Mouse (Mus musculus) ES-CJ7 (cell line): Measurements from ENCODE around the gene Wdr93.

Source experiments
- DNase-seq: peaks from one replicate; pipeline ENCODE4 v3.0.0; 2011; ENCODE audit warnings: low read depth, low spot score

The Wdr93 gene

DNA sequence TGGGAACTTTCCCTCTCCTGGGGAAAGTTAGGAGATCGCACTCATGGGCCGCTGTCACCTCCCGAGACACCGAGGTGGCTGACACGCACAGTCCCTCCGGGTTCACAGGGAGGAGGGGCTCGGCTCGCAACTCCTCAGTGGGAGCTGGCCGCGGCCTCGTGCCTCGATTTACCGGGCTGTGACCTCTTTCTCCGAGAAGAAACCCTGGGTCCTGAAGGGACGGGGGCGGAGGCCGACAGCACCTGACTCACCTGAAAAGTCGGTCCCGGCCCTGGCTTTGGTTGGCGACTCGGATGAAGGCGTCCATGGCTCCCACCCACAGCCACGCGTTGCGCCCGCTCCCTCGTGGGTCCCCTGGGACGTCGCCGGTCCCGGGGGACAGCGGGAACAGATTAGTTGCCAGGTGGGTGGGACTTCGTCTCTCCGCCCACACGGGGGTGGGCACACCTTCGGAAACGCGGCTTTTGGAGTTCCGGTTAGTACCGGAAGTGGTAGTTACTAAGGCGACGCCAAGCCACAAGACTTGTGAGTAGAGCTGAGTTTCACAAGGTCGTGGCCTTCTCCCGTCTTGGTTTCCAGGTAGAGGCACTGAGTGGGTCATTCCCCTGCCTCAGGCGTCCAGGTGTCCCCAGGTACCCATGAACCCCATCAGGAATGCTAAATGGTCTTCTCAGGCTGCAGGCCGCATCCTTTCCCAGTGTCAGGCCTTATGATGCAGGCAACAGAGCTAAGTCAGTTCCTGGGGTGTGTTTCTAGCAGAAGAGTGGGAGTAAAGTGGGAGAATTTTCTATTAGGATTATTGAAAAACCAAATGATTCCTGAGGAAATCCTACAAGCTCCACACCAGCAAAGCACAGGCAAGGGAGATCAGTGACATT, at the start of gene Wdr93, which contains the start of gene Pex11a:
TSS of gene Wdr93 (plus strand) at position 505 of the 878 bp plus-strand sequence.
TSS of gene Pex11a (minus strand) at position 473 of the 878 bp plus-strand sequence.
- DNase-seq: peak; percentile 83

GRCm38 (mm10) chr7:79696495-79696894, 46.5 kb upstream of the Wdr93 start:
- DNase-seq: no peak

DNA sequence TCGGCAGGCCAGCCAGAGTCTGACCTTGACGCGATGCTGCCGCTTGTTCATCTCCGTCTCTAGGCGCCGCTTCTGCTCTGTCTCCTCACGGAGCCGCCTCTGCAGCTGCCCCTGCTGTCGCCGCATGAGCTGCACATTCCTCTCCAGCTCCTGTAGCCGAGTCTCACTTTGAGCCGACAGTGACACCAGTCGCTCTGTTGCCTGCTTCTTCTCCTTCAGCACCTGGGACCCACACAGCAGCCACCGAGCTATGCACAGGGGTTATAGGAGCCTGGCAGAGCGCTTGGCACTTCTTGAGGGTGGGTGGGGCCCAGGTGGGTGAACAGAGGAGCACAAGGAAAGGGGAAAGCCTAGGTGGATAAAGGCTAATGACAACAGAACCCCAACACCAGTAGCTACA, 40.2 kb upstream of the Wdr93 start:
- no peak for DNase-seq

- DNase-seq: no peak
Observed at GRCm38 (mm10) chr7:79705210-79705609, 37.8 kb upstream of the Wdr93 start.

GRCm38 (mm10) chr7:79710130-79710607, 32.8 kb upstream of the Wdr93 start:
- DNase-seq: peak; percentile 79

GRCm38 (mm10) chr7:79710831-79711230, 32.1 kb upstream of the Wdr93 start:
- no peak for DNase-seq

- DNase-seq: peak; percentile 91
Observed at GRCm38 (mm10) chr7:79715187-79715981, 27.6 kb upstream of the Wdr93 start, which contains the start of gene Kif7. TSS of gene Kif7 (minus strand) at chr7:79715720.

GRCm38 (mm10) chr7:79721386-79721977, 21.5 kb upstream of the Wdr93 start:
- peak; percentile 46 for DNase-seq

DNA sequence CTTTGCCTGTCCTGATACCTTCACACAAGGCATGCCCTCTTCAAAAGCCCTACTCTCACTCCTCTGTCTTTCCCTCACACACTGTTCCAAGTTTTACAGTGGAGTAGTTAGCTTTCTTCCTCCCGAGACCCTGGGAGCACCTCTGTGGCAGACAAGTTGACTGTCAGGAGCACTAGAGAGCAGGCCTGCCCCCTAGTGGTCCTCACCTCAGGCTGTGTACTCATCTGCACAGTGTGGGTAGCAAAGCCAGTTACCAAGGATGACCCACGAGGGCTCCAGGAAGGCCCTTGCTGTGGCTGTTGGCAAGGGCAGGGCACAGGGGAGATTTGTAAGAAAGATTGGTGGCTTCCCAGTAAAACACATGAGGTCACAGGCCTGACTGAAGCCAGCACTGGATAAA, 15.9 kb upstream of the Wdr93 start:
- DNase-seq: peak; percentile 81

- DNase-seq: peak; percentile 89
Observed at GRCm38 (mm10) chr7:79728219-79728618, 14.7 kb upstream of the Wdr93 start.

- DNase-seq: peak; percentile 85
Observed at GRCm38 (mm10) chr7:79729169-79729568, 13.8 kb upstream of the Wdr93 start.

DNA sequence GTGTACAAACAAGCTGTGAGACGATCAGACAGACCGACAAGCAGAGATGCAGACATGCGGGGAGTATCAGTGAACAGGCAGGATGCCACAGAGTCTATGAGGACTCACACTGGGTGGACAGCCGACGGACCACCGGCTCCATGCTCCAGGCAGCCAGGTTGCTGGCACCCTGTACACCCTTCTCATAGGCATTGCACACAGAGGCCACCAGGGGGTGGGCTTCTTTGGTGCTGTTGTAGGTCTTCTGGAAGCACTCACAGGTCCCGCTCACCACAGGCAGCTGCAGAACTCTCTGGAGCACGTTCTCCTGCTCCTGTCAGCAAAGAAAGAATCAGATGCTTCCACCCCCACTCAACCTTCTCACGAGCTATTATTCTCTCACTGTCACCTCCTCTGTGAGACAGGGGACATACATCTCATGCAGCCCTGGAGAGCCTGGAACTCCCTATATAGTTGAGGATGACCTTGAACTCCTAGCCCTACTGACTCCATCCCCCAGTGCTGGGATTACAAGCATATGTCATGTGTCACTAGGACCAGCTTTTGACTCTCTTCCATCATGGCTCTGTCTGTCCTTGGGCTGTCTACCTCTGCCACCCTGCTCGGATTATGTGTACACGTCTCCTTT, 13.1 kb upstream of the Wdr93 start:
- DNase-seq: peak; percentile 69

- DNase-seq: no peak
Observed at GRCm38 (mm10) chr7:79731438-79731837, 11.5 kb upstream of the Wdr93 start.

DNA sequence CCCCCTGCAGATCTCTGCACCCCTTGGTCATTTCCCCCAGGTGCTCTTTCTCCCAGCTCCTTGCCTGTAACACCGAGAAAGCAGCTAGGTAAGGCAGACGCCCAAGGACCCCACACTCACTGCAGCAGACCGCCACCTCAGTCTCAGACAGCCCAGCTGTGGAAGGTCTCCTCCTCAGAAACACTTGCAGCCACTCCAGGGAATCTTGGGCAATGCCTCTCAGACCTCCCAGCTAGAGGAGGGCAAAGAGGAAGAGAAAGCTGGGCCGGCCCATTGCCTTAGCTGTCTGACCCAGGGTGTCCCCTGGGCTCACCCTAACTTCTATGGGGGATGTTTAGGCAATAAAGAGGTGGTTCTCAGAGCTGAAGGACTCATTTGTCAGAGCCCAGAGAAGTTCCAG, 10.3 kb upstream of the Wdr93 start, which contains the start of gene Plin1:
TSS of gene Plin1 (minus strand) at position 282 of the 400 bp plus-strand sequence.
- no peak for DNase-seq

DNA sequence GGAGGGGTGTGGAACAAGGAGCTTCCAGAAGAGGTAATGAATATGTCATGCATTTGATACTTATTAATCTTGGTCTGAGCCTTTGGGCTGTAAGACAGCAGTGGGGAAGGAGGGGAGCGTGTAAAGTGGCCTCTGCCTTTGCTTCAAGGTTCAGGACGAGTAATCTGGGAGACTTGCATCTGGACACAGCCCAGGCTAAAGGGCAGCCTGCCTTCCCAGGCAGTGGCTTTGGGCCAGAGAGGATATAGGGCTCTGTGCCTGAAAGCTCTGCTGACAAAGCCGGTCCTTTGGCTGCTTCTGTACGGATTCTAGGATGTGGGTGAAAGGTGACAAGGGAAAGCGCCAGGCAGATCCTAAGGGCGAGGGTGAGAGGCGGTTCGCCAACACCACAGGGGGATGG, 8.4 kb upstream of the Wdr93 start:
- DNase-seq: no peak

DNA sequence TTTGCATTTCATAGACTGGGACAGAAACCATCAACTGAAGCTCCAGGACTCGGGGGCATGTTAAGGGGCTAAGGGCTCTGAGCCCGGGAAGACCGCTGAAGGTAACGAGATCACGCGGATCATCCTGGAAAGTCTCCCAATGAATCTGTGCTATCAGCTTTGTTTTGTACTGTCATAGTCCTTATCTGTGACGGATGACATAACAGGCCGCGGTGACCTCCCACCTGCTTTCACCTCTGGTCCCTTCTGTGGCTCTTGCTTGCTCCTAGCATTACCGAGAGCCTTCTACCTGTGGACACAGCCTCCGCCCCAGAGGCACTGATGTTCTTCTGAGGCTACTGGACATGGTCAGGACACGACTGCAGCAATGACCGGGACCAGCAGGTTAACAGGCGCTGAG, 6.5 kb upstream of the Wdr93 start:
- DNase-seq: no peak

GRCm38 (mm10) chr7:79738913-79739312, 4.0 kb upstream of the Wdr93 start:
- no peak for DNase-seq

- no peak for DNase-seq
Observed at GRCm38 (mm10) chr7:79740279-79740678, 2.7 kb upstream of the Wdr93 start.

- DNase-seq: no peak
Observed at GRCm38 (mm10) chr7:79742277-79742658, 695 bp upstream of the Wdr93 start.

- DNase-seq: no peak
Observed at GRCm38 (mm10) chr7:79744051-79744450, 1.1 kb downstream of the Wdr93 start.

GRCm38 (mm10) chr7:79744585-79744984, 1.6 kb downstream of the Wdr93 start:
- DNase-seq: no peak
